Mouse (Mus musculus) lung, adult 2 months (tissue): ENCODE data around the gene Nphs1. TPM values are rescaled to one million over a fixed set of nuclear protein-coding genes. Genes with fewer than 3 reads are reported as not detected.
"Not testable (repeated sequence)": the region's sequence is repeated elsewhere in the genome, so short reads cannot be mapped to it uniquely, and the experiment has no call there.

Experiments used
- DNase-seq: peaks from one replicate; pipeline ENCODE4 v3.0.0; 2022
- H3K4me1 ChIP-seq: fragments of 200-500 bp; 2 replicates; pipeline ENCODE4 v1.6.1; 2011; ENCODE audit warnings: low read length; ENCODE audit not compliant: control insufficient read depth, insufficient read depth
- H3K4me3 ChIP-seq: fragments of 200-500 bp; replicated peaks from 2 replicates; pipeline ENCODE3; 2011; ENCODE audit warnings: low read depth, mild to moderate bottlenecking, control low read depth, low read length; ENCODE audit errors: extremely low read depth
- CTCF ChIP-seq: fragments of 200-500 bp; IDR thresholded peaks from 2 replicates; pipeline ENCODE4 v1.5.1; 2011; ENCODE audit warnings: mild to moderate bottlenecking, low read length, control low read depth; ENCODE audit not compliant: insufficient read depth
- POLR2A ChIP-seq: fragments of 200-500 bp; IDR thresholded peaks from 2 replicates; pipeline ENCODE4 v1.6.1; 2011; ENCODE audit warnings: low read depth, mild to moderate bottlenecking, control low read depth, low read length, borderline replicate concordance; ENCODE audit errors: extremely low read depth
- WGBS: fragments of 180-500 bp; shearing (Covaris S2); methylation state at CpG from one replicate; pipeline ENCODE4 v1.1.7; 2018; 5-methylcytosine and 5-hydroxymethylcytosine counted together
- polyA plus RNA-seq: library from polyadenylated mRNA; depleted of rRNA; stranded (reverse); fragments of >200 nt; gene quantifications from 2 replicates; pipeline ENCODE4 v1.2.3, GENCODE M21; 2012

Gene Nphs1
- polyA plus RNA-seq, 1 experiment = not detected

DNA sequence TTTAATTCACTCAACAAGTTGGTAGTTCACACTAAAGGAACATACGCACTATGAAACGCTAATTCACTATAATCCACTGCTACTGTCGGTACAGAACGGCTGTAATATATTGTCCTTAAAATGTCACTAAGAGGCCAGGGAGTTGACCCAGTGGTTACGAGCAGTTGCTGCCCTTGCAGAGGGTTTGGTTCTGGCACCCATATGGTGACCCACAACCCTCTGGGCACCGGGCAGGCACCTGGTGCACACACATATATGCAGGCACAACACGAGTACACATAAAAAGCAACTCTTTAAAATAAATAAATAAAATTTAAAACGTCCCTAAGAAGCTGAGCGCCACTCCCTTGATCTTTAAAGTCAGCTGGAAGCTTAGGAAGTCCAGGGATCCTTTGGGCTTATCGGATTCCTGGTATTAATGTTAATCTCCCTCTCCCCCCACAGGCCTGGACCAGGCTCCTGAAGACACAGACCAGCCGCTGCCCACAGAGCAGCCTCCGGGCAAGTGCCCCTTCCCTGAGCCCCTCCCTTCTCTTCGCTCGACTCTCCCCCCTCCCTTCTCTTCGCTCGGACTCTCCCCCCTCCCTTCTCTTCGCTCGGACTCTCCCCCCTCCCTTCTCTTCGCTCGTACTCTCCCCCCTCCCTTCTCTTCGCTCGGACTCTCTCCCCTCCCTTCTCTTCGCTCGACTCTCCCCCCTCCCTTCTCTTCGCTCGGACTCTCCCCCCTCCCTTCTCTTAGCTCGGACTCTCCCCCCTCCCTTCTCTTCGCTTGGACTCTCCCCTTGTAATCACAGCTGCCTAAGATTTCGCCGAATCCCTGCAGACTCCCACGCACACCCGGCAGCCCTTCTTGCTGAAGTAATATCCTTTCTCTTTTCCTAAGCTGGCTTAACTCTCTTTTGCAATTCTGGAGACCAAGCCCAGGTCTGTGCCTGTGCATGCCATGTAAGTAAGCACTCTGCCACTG lies 19.6 kb downstream of the Nphs1 start:
- TF ChIP-seq POLR2A (no peak), CTCF (no peak)
- H3K4me3 ChIP-seq = no peak overlapping the region
- no peaks in the 10 kb centered on the region for H3K4me1 ChIP-seq
- WGBS = 10% methylated on average over 24 of the region's 32 CpGs
- no peak for DNase-seq

DNA sequence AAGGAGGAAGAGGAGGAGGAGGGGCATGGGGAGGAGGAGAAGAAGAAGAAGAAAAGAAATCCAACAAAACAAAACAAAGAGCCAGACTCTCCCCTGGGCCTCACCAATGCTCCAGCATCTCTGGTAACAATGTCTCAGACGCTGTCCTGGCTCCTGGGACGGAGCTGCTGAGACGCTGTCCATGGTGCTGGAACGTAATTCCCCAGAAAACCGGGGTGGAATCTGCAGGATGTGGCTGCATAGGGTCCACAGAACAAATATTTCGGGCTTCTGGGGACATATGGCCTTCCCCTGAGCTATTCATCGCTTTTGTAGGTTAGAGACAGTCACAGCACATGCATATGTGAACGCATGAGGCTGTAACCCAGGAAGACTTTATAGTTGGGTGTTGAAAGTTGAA lies 26.1 kb downstream of the Nphs1 start:
- no peak for TF ChIP-seq CTCF
- 14% methylated on average over 8 of the region's 8 CpGs for WGBS
- no peak for DNase-seq
- Histone ChIP-seq H3K4me1 (no peaks in the 10 kb centered on the region), H3K4me3 (no peak overlapping the region)

DNA sequence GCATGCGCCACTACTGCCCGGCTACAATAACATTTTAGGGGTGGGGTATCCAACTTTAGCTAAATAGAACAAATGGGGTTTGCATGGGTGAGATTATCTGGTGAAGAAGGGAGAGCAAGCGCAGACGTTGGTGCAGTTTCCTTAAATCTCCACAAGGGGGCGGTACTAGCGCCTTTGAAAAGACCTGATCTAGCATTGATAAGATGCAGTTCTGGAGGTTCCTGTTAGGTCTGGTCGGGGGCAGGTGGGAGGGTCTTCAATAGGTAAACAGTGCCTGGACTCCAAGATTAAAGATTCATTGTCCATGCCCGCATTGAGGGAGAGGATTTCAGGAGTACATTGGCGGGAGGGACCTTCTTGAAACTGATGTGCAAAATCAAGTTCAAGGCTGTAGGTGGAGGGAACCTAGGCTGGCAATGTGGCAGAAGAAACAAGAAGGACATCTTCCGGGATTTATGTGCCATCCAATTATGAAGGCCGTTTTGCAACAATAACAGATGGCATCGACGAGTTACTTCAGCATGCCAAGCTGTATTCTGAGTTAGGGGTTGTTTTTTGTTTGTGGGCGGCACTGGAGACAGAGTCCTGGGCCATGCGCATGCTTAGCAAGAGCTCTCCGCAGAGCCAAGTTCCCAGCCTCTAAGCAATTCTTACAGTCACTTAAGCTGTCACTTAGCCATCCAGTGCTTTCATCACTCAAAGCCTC lies 32.3 kb downstream of the Nphs1 start:
- WGBS = 27% methylated on average over 16 of the region's 16 CpGs
- no peak overlapping the region for H3K4me3 ChIP-seq
- peak; percentile 17 for DNase-seq
- no peaks in the 10 kb centered on the region for H3K4me1 ChIP-seq
- no peak for TF ChIP-seq POLR2A
- peak; percentile 25; the same call in 1 of the 2 replicates for TF ChIP-seq CTCF

DNA sequence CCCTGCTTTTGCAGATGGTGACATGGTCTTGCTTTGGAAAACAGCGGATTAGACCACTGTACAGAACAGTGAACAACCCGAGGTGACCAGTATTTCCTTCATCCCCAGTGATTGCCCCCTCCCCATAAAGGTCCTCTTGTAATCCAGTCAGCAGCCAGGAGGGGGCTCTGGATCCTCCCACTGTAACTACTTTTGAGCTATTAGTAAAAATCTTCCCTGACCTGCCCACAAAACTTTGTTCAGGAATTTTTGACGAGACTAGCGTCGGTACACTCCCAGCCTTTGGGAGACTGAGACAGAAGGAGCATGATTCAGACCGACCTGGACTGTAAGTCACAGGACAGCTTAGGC lies 32.8 kb downstream of the Nphs1 start:
- Histone ChIP-seq H3K4me3 (no peak overlapping the region), H3K4me1 (no peaks in the 10 kb centered on the region)
- WGBS = 18% methylated on average over 6 of the region's 6 CpGs
- TF ChIP-seq CTCF (no peak), POLR2A (no peak)
- no peak for DNase-seq

DNA sequence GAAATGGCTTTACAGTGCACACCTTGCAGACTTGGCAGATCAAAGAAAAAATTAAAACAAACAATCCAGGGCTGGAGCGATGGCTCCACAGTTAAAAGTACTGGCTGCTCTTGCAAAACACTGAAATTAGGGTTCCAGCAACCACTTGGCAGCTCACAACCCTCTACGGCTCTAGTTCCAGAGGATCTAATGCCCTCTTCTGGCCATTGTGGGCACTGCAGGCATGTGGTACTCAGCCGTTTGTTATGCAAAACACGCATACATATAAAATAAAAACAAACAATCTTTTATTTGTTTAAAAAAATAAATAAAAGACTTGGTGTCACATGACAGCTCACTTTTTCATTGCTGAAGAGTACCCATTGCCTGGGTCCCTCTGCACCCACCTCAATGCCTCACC lies 34.6 kb downstream of the Nphs1 start:
- H3K4me3 ChIP-seq = no peak overlapping the region
- TF ChIP-seq CTCF (peak; percentile 83), POLR2A (no peak)
- peak; percentile 77 for DNase-seq

DNA sequence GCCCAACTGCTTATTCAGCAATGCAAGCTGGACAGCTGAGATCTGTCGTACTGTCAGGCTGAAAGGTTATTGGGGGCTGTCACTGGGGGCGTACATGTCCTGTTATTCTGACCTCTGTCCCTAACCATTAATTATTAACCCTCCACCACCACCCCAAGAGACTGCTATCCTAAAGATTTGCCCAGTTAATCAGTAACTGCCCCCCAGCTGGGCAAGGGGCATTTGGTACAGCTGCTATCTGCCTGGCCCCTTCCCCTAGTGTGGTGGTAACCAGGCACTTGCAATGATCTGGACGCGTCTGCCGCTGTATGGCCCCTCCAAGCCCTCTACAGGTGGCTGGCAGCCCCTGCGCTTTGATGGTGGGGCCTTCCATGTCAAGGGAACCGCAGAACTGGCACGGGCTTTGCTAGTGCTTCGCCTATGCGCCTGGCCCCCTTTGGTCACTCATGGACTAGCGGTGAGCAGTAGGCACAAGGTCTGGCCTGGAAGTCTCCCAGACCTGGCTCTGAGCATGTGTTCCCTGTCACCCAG lies 35.4 kb downstream of the Nphs1 start, which contains the start of gene Prodh2:
Gene Prodh2, plus strand, starts transcription at position 222 of the 531 bp plus-strand sequence.
- Histone ChIP-seq H3K4me3 (no peak within 1 kb of the TSS), H3K4me1 (no peaks in the 10 kb centered on the region)
- 54% methylated on average over 11 of the region's 11 CpGs for WGBS
- TF ChIP-seq CTCF (no peak), POLR2A (no peak)
- DNase-seq = no peak

More for the DNA sequence above, 34.6 kb downstream of the Nphs1 start:
- 9% methylated on average over 4 of the region's 4 CpGs for WGBS
- no peaks in the 10 kb centered on the region for H3K4me1 ChIP-seq

DNA sequence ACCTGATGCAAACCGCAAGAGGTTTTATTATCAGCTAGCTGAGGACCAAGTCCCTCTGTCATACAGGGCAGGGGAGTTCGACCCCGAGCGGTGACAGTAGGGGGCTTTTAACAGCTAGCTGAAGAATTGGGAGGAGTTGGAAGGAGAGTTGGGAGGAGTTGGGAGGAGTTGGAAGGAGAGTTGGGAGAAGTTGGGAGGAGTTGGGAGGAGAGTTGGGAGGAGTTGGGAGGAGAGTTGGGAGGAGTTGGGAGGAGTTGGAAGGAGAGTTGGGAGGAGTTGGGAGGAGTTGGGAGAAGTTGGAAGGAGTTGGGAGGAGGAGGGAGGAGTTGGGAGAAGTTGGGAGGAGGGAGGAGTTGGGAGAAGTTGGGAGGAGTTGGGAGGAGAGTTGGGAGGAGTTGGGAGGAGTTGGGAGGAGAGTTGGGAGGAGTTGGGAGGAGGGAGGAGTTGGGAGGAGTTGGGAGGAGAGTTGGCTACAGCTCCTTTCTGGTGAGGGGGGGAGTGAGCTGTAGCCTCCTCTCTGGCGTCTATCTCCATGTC lies 37.5 kb downstream of the Nphs1 start:
- WGBS = 49% methylated on average over 5 of the region's 5 CpGs
- H3K4me1 ChIP-seq, H3K4me3 ChIP-seq, DNase-seq: not testable (repeated sequence)

DNA sequence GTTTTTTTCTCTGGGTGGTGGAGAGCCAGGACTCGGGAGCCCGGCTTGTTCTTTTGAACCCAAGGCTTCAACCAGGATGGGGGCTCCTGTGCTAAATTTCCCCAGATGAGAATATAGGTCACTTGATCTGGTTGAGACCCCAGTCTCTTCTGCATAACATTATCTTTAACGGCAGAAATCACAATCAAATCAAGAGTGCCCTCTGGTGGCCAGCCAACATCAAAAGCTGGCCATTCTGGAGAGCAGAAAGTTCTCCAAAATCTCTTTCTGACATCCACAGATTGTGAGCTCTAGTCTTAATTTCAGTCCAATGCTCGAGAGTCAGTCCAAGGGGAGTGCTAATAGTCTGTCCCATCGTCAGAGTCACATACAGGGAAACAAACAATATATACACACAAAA lies 43.0 kb downstream of the Nphs1 start:
- DNase-seq = not testable (repeated sequence)

DNA sequence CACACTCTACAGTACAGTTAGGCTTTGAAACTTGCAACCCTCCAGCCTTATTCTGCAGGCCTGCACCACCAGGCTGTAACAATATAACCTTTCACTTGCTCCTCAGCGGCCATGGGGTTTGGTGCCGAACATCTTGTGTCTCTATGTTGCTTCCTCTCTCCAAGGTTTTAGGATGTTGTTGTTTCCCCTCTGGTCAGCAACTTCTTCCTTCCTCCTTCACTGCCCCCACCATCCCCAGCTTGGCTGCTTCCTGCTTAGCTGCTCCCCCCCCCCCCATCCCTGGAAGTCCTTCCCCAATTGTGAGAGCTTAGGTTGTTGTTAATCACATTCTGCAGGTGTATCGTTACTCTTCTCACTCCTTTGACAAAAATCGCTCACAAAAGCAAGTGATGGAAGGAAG lies 49.9 kb downstream of the Nphs1 start:
- WGBS = 43% methylated on average over 4 of the region's 4 CpGs
- Histone ChIP-seq H3K4me3 (no peak overlapping the region), H3K4me1 (no peaks in the 10 kb centered on the region)
- no peak for DNase-seq
- TF ChIP-seq POLR2A (no peak), CTCF (no peak)

More for the DNA sequence above, 43.0 kb downstream of the Nphs1 start:
- not testable (repeated sequence) for H3K4me3 ChIP-seq, H3K4me1 ChIP-seq
- 66% methylated on average over 5 of the region's 5 CpGs for WGBS
